19 mouse cellular contexts compared by ENCODE assay signal in the genomic region with DNA sequence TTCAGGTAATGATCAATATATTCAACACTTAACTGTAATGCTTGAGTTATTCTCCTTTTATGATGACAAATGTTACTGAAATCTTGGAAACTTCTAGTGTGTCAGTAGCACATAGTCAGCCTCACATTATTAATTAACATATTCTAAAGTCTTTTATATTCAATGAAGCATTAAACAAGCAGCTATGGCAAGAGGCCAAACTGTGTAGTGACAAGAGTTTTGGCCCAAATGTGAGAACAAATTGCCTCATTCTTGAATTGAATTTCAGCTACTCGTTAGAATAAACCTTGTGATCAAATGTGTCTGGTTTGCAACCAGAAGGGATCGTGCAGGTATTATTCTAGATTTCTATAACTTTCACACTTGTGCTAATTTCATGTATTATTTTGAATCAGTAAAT.
"Had no signal": no experiment of that assay in that cellular context is flagged by ENCODE, and none has a peak within 500 bp of the region (broad histone marks: within the 10 kb centered on the region; RNA-seq: fewer than 3 reads in every experiment).

No protein-coding gene starts in this region.

- H3K36me3 ChIP-seq: kidney, embryonic 15.5 days; liver, embryonic 13.5 days; neural tube, embryonic 13.5 days had no signal

- H3K4me1 ChIP-seq: kidney, embryonic 15.5 days; liver, embryonic 13.5 days; neural tube, embryonic 13.5 days had no signal

- DNase-seq: kidney, postnatal 10 days; kidney, postnatal 36 days; layer of hippocampus, postnatal 36 days; liver, embryonic 13.5 days; lung, adult 2 months; lung, postnatal 14 days; lung, postnatal 4 days; midbrain, embryonic 14.5 days; right cerebral cortex, postnatal 14 days; right cerebral cortex, postnatal 4 days; thymus, adult 2 months; thymus, postnatal 14 days; thymus, postnatal 4 days had no signal

- H3K4me3 ChIP-seq: kidney, embryonic 15.5 days; left cerebral cortex, adult 2 months; liver, embryonic 13.5 days; myocyte; neural tube, embryonic 13.5 days had no signal

- H3K27me3 ChIP-seq: kidney, embryonic 15.5 days; liver, embryonic 13.5 days; neural tube, embryonic 13.5 days had no signal

- H3K9me3 ChIP-seq: kidney, embryonic 15.5 days; liver, embryonic 13.5 days; neural tube, embryonic 13.5 days had no signal

- H3K27ac ChIP-seq: kidney, embryonic 15.5 days; left cerebral cortex, adult 2 months; liver, embryonic 13.5 days; neural tube, embryonic 13.5 days; stomach, postnatal 0 days had no signal

- H3K4me2 ChIP-seq: kidney, embryonic 15.5 days; liver, embryonic 13.5 days; midbrain, embryonic 11.5 days; neural tube, embryonic 13.5 days had no signal

- H3K9ac ChIP-seq: kidney, embryonic 15.5 days; liver, embryonic 13.5 days; neural tube, embryonic 13.5 days had no signal
